Mouse (Mus musculus): Measurements from ENCODE around the gene Crybg2.

DNA sequence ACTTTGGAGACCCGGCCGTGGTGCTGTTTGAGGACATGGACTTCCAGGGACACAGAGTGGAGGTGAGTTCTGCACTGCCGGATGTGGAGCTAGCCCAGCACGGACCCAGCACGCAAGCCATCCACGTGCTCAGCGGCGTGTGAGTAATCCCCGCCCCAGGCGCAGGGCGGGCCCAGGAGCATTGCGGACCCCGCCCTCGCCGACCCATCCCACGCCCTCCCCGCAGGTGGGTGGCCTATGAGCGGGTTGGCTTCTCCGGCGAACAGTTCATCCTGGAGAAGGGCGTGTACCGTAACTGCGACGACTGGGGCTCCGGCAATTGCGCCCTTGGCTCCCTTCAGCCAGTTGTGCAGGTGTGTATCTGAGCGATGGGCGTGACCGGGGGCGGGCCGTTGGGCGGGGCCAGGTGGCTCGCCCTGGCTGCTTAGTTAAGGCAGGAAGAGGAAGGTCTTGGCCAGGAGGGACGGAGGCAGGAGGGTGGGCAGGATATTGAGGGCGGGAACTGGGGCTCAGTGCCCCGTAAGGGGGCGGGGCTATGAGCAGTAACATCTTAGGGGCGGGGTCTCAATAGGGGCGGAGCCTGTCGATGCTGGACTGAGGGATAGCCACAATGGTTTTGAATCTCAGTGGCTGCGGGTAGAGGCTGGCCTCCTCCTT, 21.2 kb downstream of the Crybg2 start:
- no peak for TF ChIP-seq CTCF (IDR thresholded peaks at IDR 0.05; ENCODE audit: low read depth)
- TF ChIP-seq EP300 (optimal IDR thresholded peaks at IDR 0.05), result no peak

Measured in stomach, postnatal 0 days (tissue).